Mouse (Mus musculus) intestine, postnatal 0 days (tissue): ENCODE results near the gene Apoh. TPM values are rescaled to one million over a fixed set of nuclear protein-coding genes. Genes with fewer than 3 reads are reported as not detected.

ENCODE experiments used
- ATAC-seq: fragments of 200-750 bp; cut with Nextera tagmentation; 2 replicates; pipeline ENCODE4 v1.8.0; 2017; ENCODE audit warnings: mild to moderate bottlenecking, moderate TSS enrichment, moderate library complexity
- H3K27ac ChIP-seq: fragments of 300-500 bp; sonication (generic); 2 replicates; pipeline ENCODE4 v1.5.1; 2014; ENCODE audit warnings: mild to moderate bottlenecking, low read depth, low read length, moderate library complexity
- H3K27me3 ChIP-seq: fragments of 300-500 bp; sonication (generic); replicated peaks from 2 replicates; pipeline ENCODE4 v1.6.1; 2014; ENCODE audit warnings: low read length, mixed read lengths; ENCODE audit not compliant: control insufficient read depth, insufficient read depth
- H3K36me3 ChIP-seq: fragments of 300-500 bp; sonication (generic); 2 replicates; pipeline ENCODE4 v1.6.1; 2014; ENCODE audit warnings: mild to moderate bottlenecking, moderate library complexity; ENCODE audit not compliant: control insufficient read depth, insufficient read depth
- H3K4me1 ChIP-seq: fragments of 300-500 bp; sonication (generic); replicated peaks from 2 replicates; pipeline ENCODE4 v1.6.1; 2014; ENCODE audit warnings: antibody characterized with exemption, low read length, mixed read lengths; ENCODE audit not compliant: control insufficient read depth, insufficient read depth
- H3K4me2 ChIP-seq: fragments of 300-500 bp; sonication (generic); replicated peaks from 2 replicates; pipeline ENCODE4 v1.6.1; 2014; ENCODE audit warnings: low read depth, mild to moderate bottlenecking, moderate library complexity
- H3K4me3 ChIP-seq: fragments of 300-500 bp; sonication (generic); 2 replicates; pipeline ENCODE4 v1.5.1; 2014; ENCODE audit warnings: low read depth, low read length
- H3K9ac ChIP-seq: fragments of 300-500 bp; sonication (generic); 2 replicates; pipeline ENCODE4 v1.6.1; 2014; ENCODE audit warnings: mild to moderate bottlenecking, low read depth, low read length
- H3K9me3 ChIP-seq: fragments of 300-500 bp; sonication (generic); 2 replicates; pipeline ENCODE4 v1.6.1; 2016; ENCODE audit warnings: mixed run types; ENCODE audit not compliant: control insufficient read depth
- CTCF ChIP-seq: sonication (generic); IDR thresholded peaks from 2 replicates; pipeline ENCODE4 v1.5.1; 2016; ENCODE audit warnings: low read depth, mild to moderate bottlenecking, control low read depth, antibody characterized with exemption, moderate library complexity
- WGBS: fragments of 180-500 bp; shearing (Covaris S2); extraction: QIAGEN DNeasy Blood & Tissue Kit; methylation state at CpG from one replicate; pipeline ENCODE4 v1.1.7; 2014; 5-methylcytosine and 5-hydroxymethylcytosine counted together
- polyA plus RNA-seq: library from polyadenylated mRNA; unstranded; fragments of >200 nt; fragmentation: Nextera tagmentation; extraction: Ambion mirVana; gene quantifications from 2 replicates; pipeline ENCODE4 v1.2.1, GENCODE M21; 2015

The Apoh gene
- polyA plus RNA-seq = 0.77 and 0.94 TPM in 2 replicates

GRCm38 (mm10) chr11:108342781-108343768, at the start of gene Apoh:
TSS of gene Apoh (plus strand) at chr11:108343354.
- peak; percentile 29 for TF ChIP-seq CTCF
- H3K4me1 ChIP-seq = 0 out of 2 replicates have a peak, but pooled peaks cover 2% of the 10 kb centered on the region
- H3K4me2 ChIP-seq = peak within 1 kb of the TSS; percentile 94
- 0 out of 2 replicates have a peak, but pooled peaks cover 4% of the 10 kb centered on the region for H3K36me3 ChIP-seq
- H3K4me3 ChIP-seq = peak within 1 kb of the TSS; percentile 92
- H3K9me3 ChIP-seq = no peaks in the 10 kb centered on the region
- H3K27ac ChIP-seq = peak within 1 kb of the TSS; percentile 85
- H3K9ac ChIP-seq = peak within 1 kb of the TSS; percentile 78
- peak; percentile 19; the same call in 1 of the 2 replicates for ATAC-seq
- H3K27me3 ChIP-seq = no peaks in the 10 kb centered on the region
- WGBS = under 1% methylated on average over 74 of the region's 75 CpGs

GRCm38 (mm10) chr11:108293843-108294242, 49.3 kb upstream of the Apoh start:
- H3K36me3 ChIP-seq = peaks cover 3% of the 10 kb centered on the region; the same call in 1 of the 2 replicates
- 48% methylated on average over 3 of the region's 3 CpGs for WGBS
- peak overlapping the region; percentile 70 for H3K27ac ChIP-seq
- peak; percentile 67 for ATAC-seq
- no peaks in the 10 kb centered on the region for H3K9me3 ChIP-seq
- H3K9ac ChIP-seq = no peak overlapping the region
- H3K4me2 ChIP-seq = peak overlapping the region; percentile 30; the same call in 1 of the 2 replicates
- no peak for TF ChIP-seq CTCF
- 0 out of 2 replicates have a peak, but pooled peaks cover 3% of the 10 kb centered on the region for H3K4me1 ChIP-seq
- no peaks in the 10 kb centered on the region for H3K27me3 ChIP-seq
- no peak overlapping the region for H3K4me3 ChIP-seq

- Histone ChIP-seq H3K27ac (peak overlapping the region; percentile 70), H3K9ac (no peak overlapping the region), H3K4me1 (0 out of 2 replicates have a peak, but pooled peaks cover 3% of the 10 kb centered on the region), H3K9me3 (no peaks in the 10 kb centered on the region), H3K4me2 (peak overlapping the region; percentile 30; the same call in 1 of the 2 replicates), H3K4me3 (no peak overlapping the region), H3K27me3 (no peaks in the 10 kb centered on the region), H3K36me3 (no peaks in the 10 kb centered on the region)
- 42% methylated on average over 12 of the region's 12 CpGs for WGBS
- no peak for TF ChIP-seq CTCF
- peak; percentile 89 for ATAC-seq
Measured at GRCm38 (mm10) chr11:108294305-108294813, 48.8 kb upstream of the Apoh start.

- no peak overlapping the region for H3K9ac ChIP-seq
- no peak overlapping the region for H3K27ac ChIP-seq
- H3K4me2 ChIP-seq = no peak overlapping the region
- H3K4me3 ChIP-seq = no peak overlapping the region
- H3K4me1 ChIP-seq = 0 out of 2 replicates have a peak, but pooled peaks cover 3% of the 10 kb centered on the region
- no peaks in the 10 kb centered on the region for H3K9me3 ChIP-seq
- no peak for ATAC-seq
- H3K36me3 ChIP-seq = no peaks in the 10 kb centered on the region
- H3K27me3 ChIP-seq = no peaks in the 10 kb centered on the region
- no peak for TF ChIP-seq CTCF
Measured at GRCm38 (mm10) chr11:108295373-108295772, 47.8 kb upstream of the Apoh start.

GRCm38 (mm10) chr11:108297956-108298355, 45.2 kb upstream of the Apoh start:
- ATAC-seq = no peak
- Histone ChIP-seq H3K4me1 (0 out of 2 replicates have a peak, but pooled peaks cover 5% of the 10 kb centered on the region), H3K36me3 (no peaks in the 10 kb centered on the region), H3K9ac (no peak overlapping the region), H3K4me3 (no peak overlapping the region), H3K4me2 (no peak overlapping the region), H3K27ac (no peak overlapping the region), H3K9me3 (no peaks in the 10 kb centered on the region), H3K27me3 (no peaks in the 10 kb centered on the region)
- 70% methylated on average over 8 of the region's 8 CpGs for whole genome bisulfite sequencing
- TF ChIP-seq CTCF = no peak

- ATAC-seq = no peak
- H3K27me3 ChIP-seq = no peaks in the 10 kb centered on the region
- WGBS = 80% methylated on average over 10 of the region's 10 CpGs
- no peaks in the 10 kb centered on the region for H3K36me3 ChIP-seq
- no peaks in the 10 kb centered on the region for H3K9me3 ChIP-seq
- TF ChIP-seq CTCF = no peak
- no peak overlapping the region for H3K27ac ChIP-seq
- H3K4me1 ChIP-seq = peaks cover 12% of the 10 kb centered on the region; the same call in 1 of the 2 replicates
- no peak overlapping the region for H3K9ac ChIP-seq
- H3K4me2 ChIP-seq = no peak overlapping the region
- H3K4me3 ChIP-seq = no peak overlapping the region
Measured at GRCm38 (mm10) chr11:108299913-108300312, 43.2 kb upstream of the Apoh start.
